Mouse (Mus musculus) embryonic fibroblast, embryonic 13.5 days (primary cell): ENCODE data around the gene Axin1.

Source experiments
- CTCF ChIP-seq: IDR thresholded peaks from 2 replicates; pipeline ENCODE4 v1.5.1; 2011; ENCODE audit warnings: mild to moderate bottlenecking, control low read depth, low read length, moderate library complexity, borderline replicate concordance; ENCODE audit not compliant: insufficient read depth
- POLR2A ChIP-seq: IDR thresholded peaks from 2 replicates; pipeline ENCODE4 v1.6.1; 2011; ENCODE audit warnings: low read depth, mild to moderate bottlenecking, control low read depth, low read length, moderate library complexity

DNA sequence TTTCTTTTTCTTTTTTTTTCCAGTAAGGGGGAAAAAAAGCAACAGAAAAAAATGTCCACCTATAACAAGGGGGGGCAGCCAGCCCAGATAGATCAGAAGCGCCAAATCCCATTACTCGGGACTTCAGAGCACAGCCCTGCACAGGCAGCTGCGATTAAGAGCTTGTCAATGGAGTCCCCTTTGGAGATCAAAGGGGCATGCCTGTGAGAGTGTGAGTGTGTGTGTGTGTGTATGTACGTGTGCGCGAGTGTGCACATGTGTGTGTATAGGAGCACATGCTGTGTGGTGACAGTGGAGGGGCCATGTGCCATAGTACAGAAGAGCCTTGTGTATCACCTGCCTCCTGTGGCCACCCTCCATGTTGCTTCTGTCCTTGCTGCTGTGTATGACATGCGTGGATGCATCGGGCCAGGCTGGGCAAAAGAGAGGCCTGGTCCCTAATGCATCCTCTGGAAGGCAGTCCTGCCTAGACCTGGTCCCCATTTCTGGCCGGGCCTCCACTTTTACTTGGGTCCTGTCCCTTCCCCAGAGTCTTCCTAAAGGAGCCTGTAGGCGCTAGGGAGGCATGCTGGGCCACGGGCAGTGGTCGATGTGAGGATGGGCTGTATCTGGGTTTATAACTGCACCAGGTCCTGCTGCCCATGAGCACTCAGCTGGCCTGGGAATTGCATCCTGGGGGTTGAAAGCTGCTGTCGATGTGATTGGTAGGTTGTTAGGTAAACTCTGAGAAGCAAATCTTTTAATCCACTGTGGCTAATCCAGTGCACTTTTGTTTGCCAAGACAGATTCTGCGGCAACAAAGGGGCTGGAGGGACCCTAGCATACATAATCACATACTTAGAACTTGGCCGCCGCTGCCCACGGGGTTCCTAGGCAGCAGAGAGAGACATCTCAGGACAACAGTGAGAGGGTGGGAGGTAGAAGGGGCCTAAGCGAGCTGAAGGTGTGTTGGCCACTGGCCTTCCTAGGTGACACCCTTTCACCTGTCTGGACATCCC lies 6.3 kb upstream of the Axin1 start:
- TF ChIP-seq CTCF (no peak), POLR2A (no peak)
